Mouse (Mus musculus) intestine, embryonic 15.5 days (tissue): Measurements from ENCODE around the gene Tgif1. TPM values are rescaled to one million over a fixed set of nuclear protein-coding genes. Genes with fewer than 3 reads are reported as not detected.
A peak's percentile ranks its signal among the peaks of the same experiment; 100 is the strongest.

Source experiments
- ATAC-seq: fragments of 200-750 bp; cut with Nextera tagmentation; 2 replicates; pipeline ENCODE4 v1.8.0; 2017; ENCODE audit warnings: moderate TSS enrichment, moderate library complexity
- H3K27ac ChIP-seq: fragments of 300-500 bp; sonication (generic); 2 replicates; pipeline ENCODE4 v1.5.1; 2015; ENCODE audit warnings: mild to moderate bottlenecking, inconsistent platforms
- H3K27me3 ChIP-seq: fragments of 300-500 bp; sonication (generic); replicated peaks from 2 replicates; pipeline ENCODE4 v1.6.1; 2015; ENCODE audit warnings: inconsistent platforms
- H3K36me3 ChIP-seq: fragments of 300-500 bp; sonication (generic); 2 replicates; pipeline ENCODE4 v1.6.1; 2015; ENCODE audit warnings: inconsistent platforms
- H3K4me1 ChIP-seq: fragments of 300-500 bp; sonication (generic); replicated peaks from 2 replicates; pipeline ENCODE4 v1.6.1; 2015; ENCODE audit warnings: inconsistent platforms
- H3K4me2 ChIP-seq: fragments of 300-500 bp; sonication (generic); replicated peaks from 2 replicates; pipeline ENCODE4 v1.6.1; 2015; ENCODE audit warnings: mild to moderate bottlenecking, inconsistent platforms
- H3K4me3 ChIP-seq: fragments of 300-500 bp; sonication (generic); replicated peaks from 2 replicates; pipeline ENCODE4 v1.5.1; 2015; ENCODE audit warnings: inconsistent platforms
- H3K9ac ChIP-seq: fragments of 300-500 bp; sonication (generic); 2 replicates; pipeline ENCODE4 v1.6.1; 2015; ENCODE audit warnings: inconsistent platforms
- H3K9me3 ChIP-seq: fragments of 300-500 bp; sonication (generic); 2 replicates; pipeline ENCODE4 v1.6.1; 2016; ENCODE audit warnings: inconsistent platforms
- WGBS: fragments of 180-500 bp; shearing (Covaris S2); methylation state at CpG from one replicate; pipeline ENCODE4 v1.1.7; 2015; 5-methylcytosine and 5-hydroxymethylcytosine counted together
- polyA plus RNA-seq: library from polyadenylated mRNA; unstranded; fragments of >200 nt; fragmentation: Nextera tagmentation; extraction: Ambion mirVana; gene quantifications from 2 replicates; pipeline ENCODE4 v1.2.1, GENCODE M21; 2015

Gene Tgif1
- polyA plus RNA-seq, 1 experiment from 2014 or later = 56.5 TPM

DNA sequence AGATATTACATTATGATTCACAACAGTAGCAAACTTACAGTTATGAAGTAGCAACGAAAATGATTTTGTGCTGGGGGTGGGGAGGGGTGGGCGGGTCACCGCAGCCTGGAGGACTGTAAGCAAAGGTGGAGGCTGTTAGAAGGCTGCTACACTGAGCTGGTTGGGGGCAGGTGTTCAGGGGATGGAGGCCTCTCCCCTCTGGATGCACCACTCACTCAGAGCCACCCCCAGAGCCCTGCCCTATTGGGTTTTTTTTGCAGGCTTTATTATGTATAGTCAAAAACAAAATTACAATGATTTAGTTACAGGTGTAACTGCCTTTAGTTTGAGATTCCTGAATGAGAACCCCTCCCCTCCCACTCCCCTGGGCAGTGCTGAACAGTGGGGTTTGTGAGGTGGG, 11.3 kb upstream of the Tgif1 start:
- H3K27ac ChIP-seq = no peak overlapping the region
- 0 out of 2 replicates have a peak, but pooled peaks have one; percentile 24 for ATAC-seq
- no peak overlapping the region for H3K4me2 ChIP-seq
- WGBS = 72% methylated on average over 3 of the region's 3 CpGs
- no peak overlapping the region for H3K4me3 ChIP-seq
- no peaks in the 10 kb centered on the region for H3K36me3 ChIP-seq
- H3K4me1 ChIP-seq = 0 out of 2 replicates have a peak, but pooled peaks cover 2% of the 10 kb centered on the region
- no peaks in the 10 kb centered on the region for H3K9me3 ChIP-seq
- H3K9ac ChIP-seq = no peak overlapping the region
- no peaks in the 10 kb centered on the region for H3K27me3 ChIP-seq

DNA sequence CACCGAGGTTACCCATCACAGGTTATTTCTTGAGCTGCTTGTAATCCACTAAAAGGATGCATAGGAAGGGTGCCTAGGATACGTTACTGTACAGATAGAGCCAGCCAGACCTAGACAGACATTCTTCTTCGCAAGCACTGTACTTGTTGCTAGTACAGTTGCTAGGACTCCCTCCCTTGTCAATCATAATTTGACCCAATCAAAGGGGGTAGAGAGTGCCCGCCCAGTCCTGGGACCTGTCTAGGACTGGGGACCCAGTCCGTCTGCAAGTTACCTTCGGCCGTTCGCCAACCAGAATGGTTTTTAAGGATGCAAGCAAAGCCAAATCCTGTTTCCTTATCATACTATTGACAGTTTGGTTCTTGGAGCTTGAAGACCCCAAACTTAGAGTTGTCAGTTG, 10.8 kb upstream of the Tgif1 start:
- WGBS = 97% methylated on average over 8 of the region's 8 CpGs
- Histone ChIP-seq H3K27me3 (no peaks in the 10 kb centered on the region), H3K36me3 (no peaks in the 10 kb centered on the region), H3K4me2 (no peak overlapping the region), H3K4me1 (0 out of 2 replicates have a peak, but pooled peaks cover 2% of the 10 kb centered on the region), H3K27ac (no peak overlapping the region), H3K4me3 (no peak overlapping the region), H3K9ac (no peak overlapping the region), H3K9me3 (no peaks in the 10 kb centered on the region)
- no peak for ATAC-seq

DNA sequence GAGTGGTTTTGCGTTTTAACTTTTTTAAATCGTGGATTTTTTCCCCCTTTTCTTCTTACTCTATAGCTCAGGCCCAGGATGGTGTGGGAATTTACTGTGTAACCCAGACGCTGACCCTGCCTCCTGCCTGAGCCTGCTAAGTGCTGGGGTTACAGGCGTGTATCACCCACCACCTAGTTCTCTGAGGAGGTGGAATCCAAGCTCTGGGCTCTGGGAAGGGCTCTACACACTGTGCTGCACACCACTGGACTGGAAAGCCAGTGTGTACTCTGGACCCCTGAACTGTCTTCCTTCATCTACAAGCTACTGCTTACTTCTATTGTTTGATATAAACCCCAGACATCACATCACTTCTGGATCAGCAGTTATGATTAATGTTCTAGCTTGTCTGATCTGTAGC, 5.5 kb upstream of the Tgif1 start:
- no peak for ATAC-seq
- no peaks in the 10 kb centered on the region for H3K36me3 ChIP-seq
- H3K4me1 ChIP-seq = 0 out of 2 replicates have a peak, but pooled peaks cover 6% of the 10 kb centered on the region
- H3K4me2 ChIP-seq = no peak overlapping the region
- H3K9ac ChIP-seq = no peak overlapping the region
- no peaks in the 10 kb centered on the region for H3K9me3 ChIP-seq
- no peaks in the 10 kb centered on the region for H3K27me3 ChIP-seq
- H3K4me3 ChIP-seq = no peak overlapping the region
- 83% methylated on average over 4 of the region's 4 CpGs for WGBS
- H3K27ac ChIP-seq = no peak overlapping the region

DNA sequence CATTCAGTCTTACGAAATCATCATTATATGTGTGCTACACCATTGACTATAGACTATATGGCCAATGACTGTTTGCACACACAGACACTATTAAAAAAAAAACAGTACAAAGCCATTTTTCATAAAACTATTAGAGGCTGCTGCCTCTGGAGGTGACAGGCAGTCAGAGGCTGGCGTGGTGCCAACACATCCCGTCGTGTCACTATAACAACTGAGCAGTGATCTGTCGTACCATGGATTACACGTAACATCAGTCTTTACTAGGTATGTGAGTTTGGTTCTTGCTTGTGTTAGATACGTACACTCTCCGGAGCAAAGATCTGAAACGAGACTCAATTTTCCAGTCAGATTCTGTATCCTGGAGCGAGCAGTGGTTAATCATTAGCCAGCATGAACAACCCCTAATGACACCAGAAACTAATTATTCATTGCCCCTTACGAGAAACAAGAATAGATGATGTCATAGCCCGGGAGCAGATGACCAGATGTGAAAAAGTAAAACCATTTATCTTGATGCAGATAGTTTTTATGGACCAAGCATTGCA, 3.6 kb upstream of the Tgif1 start:
- peak; percentile 36 for ATAC-seq
- no peak overlapping the region for H3K27ac ChIP-seq
- peak overlapping the region; percentile 26; the same call in 1 of the 2 replicates for H3K4me2 ChIP-seq
- 0 out of 2 replicates have a peak, but pooled peaks cover 7% of the 10 kb centered on the region for H3K4me1 ChIP-seq
- H3K36me3 ChIP-seq = no peaks in the 10 kb centered on the region
- no peaks in the 10 kb centered on the region for H3K9me3 ChIP-seq
- 0 out of 2 replicates have a peak overlapping the region, but pooled peaks have one; percentile 2 for H3K4me3 ChIP-seq
- 42% methylated on average over 12 of the region's 12 CpGs for WGBS
- no peaks in the 10 kb centered on the region for H3K27me3 ChIP-seq
- H3K9ac ChIP-seq = no peak overlapping the region

DNA sequence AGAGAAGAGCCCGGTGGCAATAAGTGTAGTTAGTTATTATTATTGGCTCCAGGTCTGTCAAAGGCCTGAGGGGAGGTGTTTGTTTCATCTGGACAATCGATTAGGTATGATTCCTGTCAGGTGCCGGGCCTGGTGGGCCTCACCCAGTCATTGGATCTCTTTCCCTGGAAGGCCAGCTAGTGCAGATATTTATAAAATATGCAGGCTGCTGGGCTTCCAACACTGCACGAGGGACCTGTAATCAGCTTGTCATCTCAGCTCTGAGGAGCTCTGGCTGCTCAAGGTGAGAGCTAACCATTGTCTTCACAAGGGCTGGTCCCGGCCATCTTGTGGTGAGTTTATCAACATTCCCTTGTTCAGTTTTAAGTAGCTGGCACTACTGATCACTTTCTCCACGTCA, 675 bp upstream of the Tgif1 start:
- 25% methylated on average over 6 of the region's 6 CpGs for WGBS

DNA sequence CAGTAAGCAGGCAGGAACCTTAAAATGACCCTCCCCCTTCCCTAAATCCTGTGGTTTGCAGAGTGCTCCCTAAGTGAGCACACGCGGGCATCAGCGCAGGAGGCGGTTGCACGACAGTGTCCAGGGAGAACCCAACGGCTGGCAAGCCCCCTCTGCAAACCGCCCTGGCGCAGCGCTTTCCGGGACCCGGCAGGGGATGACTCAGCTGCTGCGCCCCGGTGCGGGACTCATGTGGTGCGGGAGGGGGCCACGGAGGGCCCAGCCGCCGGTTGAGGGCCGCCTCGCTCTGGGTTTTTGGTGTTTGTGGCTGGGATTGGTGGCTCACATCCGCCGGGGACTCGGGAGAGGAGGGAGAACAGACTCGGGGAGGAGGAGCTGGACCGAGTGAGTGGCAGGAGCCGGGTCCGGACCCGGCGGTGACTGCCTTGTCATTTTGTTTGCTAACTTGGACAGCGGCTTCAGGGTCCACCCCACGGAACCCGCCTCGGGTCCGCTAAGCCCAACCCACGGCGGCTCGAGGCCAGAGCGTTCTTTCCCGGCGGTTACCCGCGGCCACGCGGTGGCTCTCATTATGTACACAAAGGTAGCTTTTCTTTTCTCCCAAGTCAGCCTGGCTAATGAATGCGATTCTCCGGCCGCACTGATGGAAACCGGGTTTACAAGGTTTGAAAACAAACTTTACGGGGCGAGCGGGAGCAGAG, 510 bp downstream of the Tgif1 start:
- H3K4me2 ChIP-seq = peak overlapping the region; percentile 99
- under 1% methylated on average over 51 of the region's 51 CpGs for WGBS

More for the DNA sequence above, 675 bp upstream of the Tgif1 start:
- Histone ChIP-seq H3K27me3 (no peaks in the 10 kb centered on the region), H3K36me3 (no peaks in the 10 kb centered on the region), H3K4me2 (peak overlapping the region; percentile 99), H3K4me3 (peak overlapping the region; percentile 76), H3K9me3 (no peaks in the 10 kb centered on the region), H3K9ac (0 out of 2 replicates have a peak overlapping the region, but pooled peaks have one; percentile 92), H3K27ac (peak overlapping the region; percentile 99), H3K4me1 (0 out of 2 replicates have a peak, but pooled peaks cover 5% of the 10 kb centered on the region)
- ATAC-seq = no peak

DNA sequence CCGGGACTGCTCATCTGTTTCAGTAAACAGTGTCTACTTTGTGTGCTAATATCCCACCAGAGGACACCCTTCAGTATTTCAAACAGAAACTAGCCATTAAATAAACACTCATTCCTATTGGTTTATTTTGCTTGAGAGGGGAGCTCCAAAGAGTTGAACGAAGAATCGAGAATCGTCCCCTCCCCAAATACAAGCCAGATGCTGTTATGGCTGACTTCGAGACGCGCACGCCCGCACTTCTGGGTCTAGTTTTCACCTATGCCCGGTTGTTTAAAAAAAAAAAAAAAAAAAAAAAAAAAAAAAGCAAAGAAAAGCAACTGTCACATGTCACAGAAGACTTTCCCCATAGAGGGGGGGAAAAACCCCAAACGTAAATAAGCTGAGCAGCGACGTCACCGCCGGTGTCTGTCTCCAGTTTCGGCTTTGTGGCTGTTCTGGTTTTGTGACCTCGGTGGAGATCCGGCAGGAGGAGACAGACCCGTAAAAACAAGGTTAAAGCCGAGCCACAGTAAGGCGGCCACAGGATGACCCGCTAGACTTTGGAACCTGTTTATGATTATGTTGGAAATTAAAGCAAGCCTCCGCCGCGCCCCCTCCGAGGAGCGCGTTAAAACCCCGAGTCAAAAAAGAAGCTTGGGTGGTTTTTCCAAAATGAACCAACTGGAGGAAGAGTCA, 1.2 kb downstream of the Tgif1 start:
- WGBS = under 1% methylated on average over 29 of the region's 29 CpGs
- H3K27me3 ChIP-seq = no peaks in the 10 kb centered on the region
- peak overlapping the region; percentile 92 for H3K9ac ChIP-seq
- H3K36me3 ChIP-seq = no peaks in the 10 kb centered on the region
- H3K4me3 ChIP-seq = peak overlapping the region; percentile 76
- peak overlapping the region; percentile 99 for H3K27ac ChIP-seq
- peak; percentile 21 for ATAC-seq
- peak overlapping the region; percentile 99 for H3K4me2 ChIP-seq
- no peaks in the 10 kb centered on the region for H3K9me3 ChIP-seq
- 0 out of 2 replicates have a peak, but pooled peaks cover 5% of the 10 kb centered on the region for H3K4me1 ChIP-seq

More for the DNA sequence above, 510 bp downstream of the Tgif1 start:
- ATAC-seq = peak; percentile 56
- H3K4me1 ChIP-seq = 0 out of 2 replicates have a peak, but pooled peaks cover 5% of the 10 kb centered on the region
- H3K4me3 ChIP-seq = peak overlapping the region; percentile 76
- H3K9ac ChIP-seq = peak overlapping the region; percentile 92
- peak overlapping the region; percentile 99 for H3K27ac ChIP-seq
- H3K27me3 ChIP-seq = no peaks in the 10 kb centered on the region
- no peaks in the 10 kb centered on the region for H3K9me3 ChIP-seq
- no peaks in the 10 kb centered on the region for H3K36me3 ChIP-seq

DNA sequence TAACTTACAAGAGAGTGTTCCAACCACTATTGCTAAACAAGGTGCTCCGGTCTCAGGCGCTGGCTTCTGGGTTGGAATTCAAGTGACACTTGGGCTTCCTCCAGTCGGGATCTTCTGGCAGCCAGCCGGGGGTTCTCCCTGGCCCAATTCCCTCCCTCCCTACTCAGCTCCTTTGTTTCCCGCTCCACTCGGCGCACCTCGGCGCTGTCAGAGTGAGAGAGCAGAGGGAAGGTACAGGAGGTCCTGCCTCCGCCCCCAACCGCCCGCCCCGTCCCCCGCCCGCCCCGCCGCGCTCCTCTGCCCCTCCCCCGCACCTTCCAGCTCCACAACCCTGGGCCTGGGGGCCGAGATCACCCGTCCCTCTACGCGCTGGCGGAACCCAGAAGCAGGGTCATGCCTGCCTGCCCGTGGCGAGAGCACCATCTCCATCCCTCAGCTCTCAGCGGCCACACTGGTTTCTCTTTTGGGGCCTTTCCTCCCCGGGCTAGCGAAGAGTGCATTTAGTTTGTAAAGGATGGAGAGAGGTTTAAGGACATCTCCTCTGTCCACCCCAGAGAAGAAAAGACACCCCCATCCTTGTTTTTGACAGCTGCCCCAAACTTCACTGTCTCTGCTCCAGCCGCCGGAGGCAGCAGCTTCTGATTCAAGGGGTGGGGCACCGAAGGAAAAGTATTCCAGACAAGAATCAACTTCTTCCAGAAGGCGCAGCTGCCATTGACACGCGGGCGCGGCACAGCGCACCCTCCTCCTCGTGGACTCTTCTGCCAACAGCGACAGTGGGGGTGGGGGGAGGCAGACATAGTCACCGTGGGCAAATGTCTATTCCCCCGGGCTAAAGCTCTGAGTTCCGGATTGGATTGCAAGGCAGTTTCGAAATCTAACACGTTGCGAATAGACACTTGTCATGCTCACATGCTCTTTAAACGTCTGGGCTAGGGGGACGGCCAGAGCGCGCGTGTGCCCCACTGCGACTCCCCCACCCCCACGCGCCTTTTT, 2.1 kb downstream of the Tgif1 start:
- Histone ChIP-seq H3K27ac (peak overlapping the region; percentile 99), H3K4me3 (peak overlapping the region; percentile 76), H3K4me1 (peaks cover 6% of the 10 kb centered on the region), H3K9me3 (no peaks in the 10 kb centered on the region), H3K27me3 (no peaks in the 10 kb centered on the region), H3K9ac (peak overlapping the region; percentile 92), H3K4me2 (peak overlapping the region; percentile 99), H3K36me3 (no peaks in the 10 kb centered on the region)
- under 1% methylated on average over 54 of the region's 54 CpGs for WGBS
- ATAC-seq = peak; percentile 64

DNA sequence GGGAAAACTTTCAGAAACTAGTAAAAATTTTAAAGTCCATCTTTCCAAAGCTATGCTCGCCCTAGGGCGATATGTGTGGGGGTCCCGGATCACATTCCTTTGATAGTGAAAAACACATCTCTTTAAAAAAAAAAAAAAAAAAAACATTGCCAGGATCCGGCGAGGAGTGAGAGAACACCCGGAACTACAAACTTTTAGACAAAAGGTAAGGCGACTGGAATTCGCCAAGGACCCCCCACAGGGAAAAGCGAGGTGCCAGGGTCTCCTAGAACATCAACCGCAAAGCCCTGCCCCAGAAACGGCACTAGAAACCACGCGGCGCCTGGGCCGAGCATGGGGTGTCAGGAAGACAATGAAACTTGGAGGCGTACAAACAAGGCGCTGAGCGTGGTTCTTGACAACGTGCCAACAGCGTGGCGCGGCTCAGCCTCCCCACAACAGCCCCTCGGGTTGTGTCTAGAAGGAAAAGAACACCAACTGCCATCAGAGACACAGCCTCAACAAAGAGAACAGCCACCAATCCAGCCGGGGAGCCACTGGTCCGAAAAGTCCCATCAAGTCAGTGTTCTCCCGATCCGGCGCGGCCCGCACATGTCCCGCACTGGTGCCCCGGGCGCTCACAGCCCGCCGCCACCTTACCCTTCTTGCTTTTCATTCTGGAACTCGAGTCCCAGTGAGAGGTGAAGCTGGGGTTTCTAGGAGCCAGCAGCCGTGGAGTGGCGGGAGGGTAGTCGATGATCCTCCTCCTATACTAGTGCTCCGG, 2.9 kb downstream of the Tgif1 start:
- Histone ChIP-seq H3K9ac (peak overlapping the region; percentile 92), H3K27ac (peak overlapping the region; percentile 99), H3K27me3 (no peaks in the 10 kb centered on the region), H3K4me3 (peak overlapping the region; percentile 76), H3K4me1 (peaks cover 10% of the 10 kb centered on the region), H3K4me2 (peak overlapping the region; percentile 99), H3K36me3 (peaks cover 2% of the 10 kb centered on the region; the same call in 1 of the 2 replicates), H3K9me3 (no peaks in the 10 kb centered on the region)
- under 1% methylated on average over 40 of the region's 40 CpGs for WGBS
- peak; percentile 19 for ATAC-seq

DNA sequence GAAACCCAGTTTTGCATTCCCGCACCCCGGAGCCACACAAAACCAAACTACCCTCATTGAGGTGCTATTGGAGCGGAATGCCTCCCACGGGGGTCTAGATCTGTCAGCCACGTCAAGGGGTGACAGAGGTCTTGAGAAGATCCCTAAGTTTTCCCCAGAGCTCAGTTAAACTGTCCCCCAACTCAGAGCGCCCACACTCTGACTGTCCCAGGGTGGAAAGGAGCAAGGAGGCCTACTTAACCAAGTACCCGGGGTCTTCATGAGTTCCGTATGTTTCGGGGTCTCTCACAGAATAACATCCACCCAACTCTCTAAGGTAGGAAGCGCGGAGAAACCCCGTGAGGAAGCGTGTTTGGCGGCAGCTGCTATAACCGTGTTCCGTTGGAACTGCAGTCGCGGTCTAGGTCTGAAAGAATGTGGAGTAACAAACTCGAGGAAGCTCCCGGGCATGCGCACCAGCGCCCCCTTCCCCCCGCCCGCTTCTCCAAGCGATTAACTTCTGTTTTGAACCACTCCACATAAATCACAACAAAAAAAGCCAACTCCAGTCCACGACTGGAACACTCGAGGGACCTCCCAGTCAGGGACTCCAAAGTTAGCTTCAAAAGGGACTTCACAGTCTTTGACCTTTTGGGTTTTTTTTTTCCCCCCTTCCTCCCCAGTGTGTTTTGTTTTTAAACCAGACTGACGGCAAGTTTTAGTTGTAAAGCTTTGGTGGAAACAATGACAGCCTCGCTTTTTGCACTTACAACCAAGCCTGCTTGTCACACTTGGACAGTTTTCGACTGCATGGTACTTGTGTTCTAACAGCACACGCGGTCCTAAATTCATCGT, 3.7 kb downstream of the Tgif1 start:
- H3K27ac ChIP-seq = peak overlapping the region; percentile 99
- H3K27me3 ChIP-seq = no peaks in the 10 kb centered on the region
- under 1% methylated on average over 32 of the region's 33 CpGs for WGBS
- peaks cover 14% of the 10 kb centered on the region for H3K4me1 ChIP-seq
- peak overlapping the region; percentile 92 for H3K9ac ChIP-seq
- peak overlapping the region; percentile 99 for H3K4me2 ChIP-seq
- H3K4me3 ChIP-seq = peak overlapping the region; percentile 76
- peaks cover 7% of the 10 kb centered on the region for H3K36me3 ChIP-seq
- ATAC-seq = no peak
- H3K9me3 ChIP-seq = no peaks in the 10 kb centered on the region
